Mouse (Mus musculus) testis, adult 2 months (tissue): ENCODE results near the gene Mast3. TPM values are rescaled to one million over a fixed set of nuclear protein-coding genes. Genes with fewer than 3 reads are reported as not detected.
"Not testable (repeated sequence)": the region's sequence is repeated elsewhere in the genome, so short reads cannot be mapped to it uniquely, and the experiment has no call there.

ENCODE experiments used
- H3K27ac ChIP-seq: fragments of 200-500 bp; 2 replicates; pipeline ENCODE4 v1.5.1; 2012; ENCODE audit warnings: low read depth, low read length; ENCODE audit not compliant: control insufficient read depth, insufficient read depth
- H3K27me3 ChIP-seq: fragments of 200-500 bp; 2 replicates; pipeline ENCODE4 v1.6.1; 2012; ENCODE audit warnings: mild to moderate bottlenecking, low read length, moderate library complexity; ENCODE audit not compliant: control insufficient read depth, insufficient read depth
- H3K36me3 ChIP-seq: fragments of 200-500 bp; 2 replicates; pipeline ENCODE4 v1.6.1; 2012; ENCODE audit warnings: mild to moderate bottlenecking, low read length; ENCODE audit not compliant: control insufficient read depth, insufficient read depth
- H3K4me1 ChIP-seq: fragments of 200-500 bp; 2 replicates; pipeline ENCODE4 v1.6.1; 2012; ENCODE audit warnings: low read length; ENCODE audit not compliant: control insufficient read depth, insufficient read depth
- H3K4me3 ChIP-seq: fragments of 200-500 bp; 2 replicates; pipeline ENCODE4 v1.5.1; 2012; ENCODE audit warnings: low read depth, mild to moderate bottlenecking, low read length, moderate library complexity, mixed read lengths; ENCODE audit not compliant: control insufficient read depth
- CTCF ChIP-seq: fragments of 200-500 bp; IDR thresholded peaks from 2 replicates; pipeline ENCODE4 v1.5.1; 2012; ENCODE audit warnings: low read depth, mild to moderate bottlenecking, inconsistent platforms, low read length, moderate library complexity; ENCODE audit not compliant: control insufficient read depth, insufficient read depth, insufficient replicate concordance
- POLR2A ChIP-seq: fragments of 200-500 bp; IDR thresholded peaks from 2 replicates; pipeline ENCODE4 v1.6.1; 2012; ENCODE audit warnings: low read depth, mild to moderate bottlenecking, inconsistent platforms, low read length, moderate library complexity; ENCODE audit not compliant: control insufficient read depth
- polyA plus RNA-seq: library from polyadenylated mRNA; depleted of rRNA; stranded (reverse); fragments of >200 nt; gene quantifications from 2 replicates; pipeline ENCODE4 v1.2.3, GENCODE M21; 2012

The Mast3 gene
- polyA plus RNA-seq, 1 experiment = 11.0 TPM

GRCm38 (mm10) chr8:70833520-70833919, 28.7 kb upstream of the Mast3 start:
- no peak for TF ChIP-seq CTCF
- no peak for TF ChIP-seq POLR2A
- Histone ChIP-seq H3K4me3 (no peak overlapping the region), H3K27me3 (no peaks in the 10 kb centered on the region), H3K27ac (no peak overlapping the region), H3K4me1 (peaks cover 2% of the 10 kb centered on the region), H3K36me3 (no peaks in the 10 kb centered on the region)

GRCm38 (mm10) chr8:70833018-70833482, 28.2 kb upstream of the Mast3 start:
- no peak for TF ChIP-seq POLR2A
- TF ChIP-seq CTCF = no peak
- H3K27ac ChIP-seq = peak overlapping the region; percentile 3; the same call in 1 of the 2 replicates
- no peaks in the 10 kb centered on the region for H3K27me3 ChIP-seq
- no peaks in the 10 kb centered on the region for H3K36me3 ChIP-seq
- no peaks in the 10 kb centered on the region; the same call in 1 of the 2 replicates for H3K4me1 ChIP-seq
- no peak overlapping the region for H3K4me3 ChIP-seq

- Histone ChIP-seq H3K36me3 (no peaks in the 10 kb centered on the region), H3K27ac (no peak overlapping the region), H3K4me3 (no peak overlapping the region), H3K4me1 (no peaks in the 10 kb centered on the region; the same call in 1 of the 2 replicates), H3K27me3 (no peaks in the 10 kb centered on the region)
- no peak for TF ChIP-seq CTCF
- no peak for TF ChIP-seq POLR2A
Measured at GRCm38 (mm10) chr8:70832371-70832770, 27.5 kb upstream of the Mast3 start.

GRCm38 (mm10) chr8:70831517-70831916, 26.7 kb upstream of the Mast3 start:
- H3K27ac ChIP-seq = no peak overlapping the region
- no peaks in the 10 kb centered on the region for H3K27me3 ChIP-seq
- TF ChIP-seq POLR2A (no peak), CTCF (no peak)
- no peaks in the 10 kb centered on the region; the same call in 1 of the 2 replicates for H3K4me1 ChIP-seq
- no peaks in the 10 kb centered on the region for H3K36me3 ChIP-seq
- H3K4me3 ChIP-seq = no peak overlapping the region

- no peak overlapping the region for H3K27ac ChIP-seq
- no peaks in the 10 kb centered on the region for H3K27me3 ChIP-seq
- no peaks in the 10 kb centered on the region; the same call in 1 of the 2 replicates for H3K4me1 ChIP-seq
- TF ChIP-seq CTCF = no peak
- no peak for TF ChIP-seq POLR2A
- H3K4me3 ChIP-seq = no peak overlapping the region
- no peaks in the 10 kb centered on the region for H3K36me3 ChIP-seq
Measured at GRCm38 (mm10) chr8:70827796-70828195, 22.9 kb upstream of the Mast3 start.

GRCm38 (mm10) chr8:70827010-70827409, 22.2 kb upstream of the Mast3 start:
- Histone ChIP-seq H3K4me3 (peak overlapping the region; percentile 43), H3K36me3 (no peaks in the 10 kb centered on the region), H3K27me3 (no peaks in the 10 kb centered on the region), H3K27ac (no peak overlapping the region), H3K4me1 (peaks cover 2% of the 10 kb centered on the region; the same call in 1 of the 2 replicates)
- TF ChIP-seq CTCF = peak; percentile 57; the same call in 1 of the 2 replicates
- TF ChIP-seq POLR2A = no peak

GRCm38 (mm10) chr8:70825816-70826215, 21.0 kb upstream of the Mast3 start:
- Histone ChIP-seq H3K27me3 (no peaks in the 10 kb centered on the region), H3K36me3 (no peaks in the 10 kb centered on the region), H3K4me1 (peaks cover 9% of the 10 kb centered on the region), H3K4me3 (no peak overlapping the region), H3K27ac (no peak overlapping the region)
- no peak for TF ChIP-seq CTCF

DNA sequence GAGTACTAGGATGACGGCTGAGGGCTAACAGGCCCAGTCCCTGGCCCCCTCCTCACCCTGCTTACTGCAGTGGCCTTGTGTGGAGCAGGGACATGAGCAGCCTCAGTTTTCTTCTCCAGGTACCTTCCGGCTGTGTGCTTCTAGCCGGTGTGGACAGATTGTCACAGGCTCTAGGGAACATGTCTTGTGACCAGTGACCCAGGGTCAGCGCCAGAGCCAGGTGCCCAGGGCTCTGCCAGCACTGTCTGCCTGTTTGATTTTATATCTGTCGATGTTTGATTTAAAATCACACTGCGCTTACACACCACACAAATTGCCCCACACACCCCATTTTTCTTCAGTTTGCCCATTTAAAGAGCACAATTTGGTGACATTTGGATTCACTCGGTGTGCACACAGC, 18.9 kb upstream of the Mast3 start:
- peaks cover 14% of the 10 kb centered on the region for H3K4me1 ChIP-seq

GRCm38 (mm10) chr8:70822594-70822993, 17.7 kb upstream of the Mast3 start:
- H3K4me3 ChIP-seq, H3K27ac ChIP-seq, H3K27me3 ChIP-seq, H3K36me3 ChIP-seq: not testable (repeated sequence)
- H3K4me1 ChIP-seq = peaks cover 14% of the 10 kb centered on the region

More for the DNA sequence above, 18.9 kb upstream of the Mast3 start:
- Histone ChIP-seq H3K27me3 (no peaks in the 10 kb centered on the region), H3K4me3 (no peak overlapping the region), H3K36me3 (no peaks in the 10 kb centered on the region), H3K27ac (no peak overlapping the region)
- TF ChIP-seq POLR2A (no peak), CTCF (no peak)
